Mouse (Mus musculus) liver, embryonic 14.5 days (tissue): ENCODE data around the gene Selenof.

Experiments
- CTCF ChIP-seq: IDR thresholded peaks from 2 replicates; pipeline ENCODE4 v1.5.1; 2016; ENCODE audit warnings: antibody characterized with exemption, low read depth, control low read depth
- EP300 ChIP-seq: IDR thresholded peaks from 2 replicates; pipeline ENCODE4 v1.6.1; 2016; ENCODE audit warnings: antibody characterized with exemption, low read depth

DNA sequence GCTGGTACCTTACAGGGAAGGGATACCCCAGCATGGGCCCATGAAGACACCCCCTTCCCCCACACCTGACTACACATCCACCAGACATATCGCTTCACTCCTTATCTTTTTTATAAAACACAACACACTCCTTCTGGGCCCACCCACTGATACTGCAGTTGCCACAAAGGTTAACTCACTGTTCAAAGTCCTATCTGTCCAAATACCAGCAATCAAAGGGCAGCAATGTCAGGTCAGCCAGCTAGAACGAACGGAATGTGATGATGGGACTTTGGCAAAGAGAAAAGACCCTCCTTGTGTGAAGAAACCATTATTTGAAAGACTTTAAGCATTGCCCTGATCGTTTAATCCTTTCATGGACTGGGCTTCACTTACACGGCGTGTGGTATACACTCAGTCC lies 42.3 kb downstream of the Selenof start:
- no peak for TF ChIP-seq CTCF
- TF ChIP-seq EP300 = no peak; the same call in 1 of the 2 replicates
